Mouse (Mus musculus): ENCODE measurements around the gene Cfap65. TPM values are rescaled to one million over a fixed set of nuclear protein-coding genes. Genes with fewer than 3 reads are reported as not detected.

Gene Cfap65
- total RNA-seq, 2 experiments from 2014 or later = not detected

- DNase-seq = no peak
Observed at GRCm38 (mm10) chr1:74882055-74882734, 53.2 kb downstream of the Cfap65 start.

- peak; percentile 73 for DNase-seq
Observed at GRCm38 (mm10) chr1:74880785-74881360, 54.5 kb downstream of the Cfap65 start.

GRCm38 (mm10) chr1:74877199-74877598, 58.2 kb downstream of the Cfap65 start:
- no peak for DNase-seq

- no peak for DNase-seq
Observed at GRCm38 (mm10) chr1:74872218-74872617, 63.2 kb downstream of the Cfap65 start.

- DNase-seq = no peak
Observed at GRCm38 (mm10) chr1:74861783-74862182, 73.6 kb downstream of the Cfap65 start.

- DNase-seq = no peak
Observed at GRCm38 (mm10) chr1:74859223-74859984, 76.0 kb downstream of the Cfap65 start.

- no peak for DNase-seq
Observed at GRCm38 (mm10) chr1:74858805-74859204, 76.6 kb downstream of the Cfap65 start.

GRCm38 (mm10) chr1:74858171-74858719, 77.2 kb downstream of the Cfap65 start:
- peak; percentile 81 for DNase-seq

- DNase-seq = no peak
Observed at GRCm38 (mm10) chr1:74857677-74858076, 77.7 kb downstream of the Cfap65 start.

- peak; percentile 8 for DNase-seq
Observed at GRCm38 (mm10) chr1:74857201-74857600, 78.2 kb downstream of the Cfap65 start.

GRCm38 (mm10) chr1:74856791-74857190, 78.6 kb downstream of the Cfap65 start:
- no peak for DNase-seq

- no peak for DNase-seq
Observed at GRCm38 (mm10) chr1:74856439-74856720, 79.0 kb downstream of the Cfap65 start.

- DNase-seq = no peak
Observed at GRCm38 (mm10) chr1:74855651-74856438, 79.6 kb downstream of the Cfap65 start.

- DNase-seq = peak; percentile 13
Observed at GRCm38 (mm10) chr1:74855156-74855555, 80.2 kb downstream of the Cfap65 start.

GRCm38 (mm10) chr1:74854306-74855056, 80.9 kb downstream of the Cfap65 start, which contains the start of gene Cdk5r2:
Cdk5r2 (plus strand) TSS chr1:74854934.
- DNase-seq = peak; percentile 78

Small RNAs within 50 kb of the gene (microRNA-seq; reads per million reads assigned to microRNA genes)
- 6.6 to 26.8 reads per million in 2 experiments for gene Mir375

Other genes with a start within 250 kb of the Cfap65 start
- 1 to 10 TPM; 5.4 to 6.3 TPM for gene Cyp27a1, start 222.0 kb downstream of the Cfap65 start, total RNA-seq (2021)
- 1 to 10 TPM; 3.7 to 4.1 TPM for gene Prkag3, start 186.4 kb downstream of the Cfap65 start, total RNA-seq (2021)
- under 1 TPM; 0.12 to 0.20 TPM for gene Wnt6, start 163.7 kb downstream of the Cfap65 start, total RNA-seq (2021)
- not detected for gene Wnt10a, start 144.1 kb downstream of the Cfap65 start, total RNA-seq (2021)
- not detected for gene Cdk5r2, start 80.7 kb downstream of the Cfap65 start, total RNA-seq (2021)
- not detected for gene Fev, start 50.2 kb downstream of the Cfap65 start, total RNA-seq (2021)
- not detected for gene Cryba2, start 42.5 kb downstream of the Cfap65 start, total RNA-seq (2021)
- under 1 TPM; 0.18 to 0.26 TPM for gene Ihh, start 16.1 kb upstream of the Cfap65 start, total RNA-seq (2021)
- gene Nhej1, start 189.6 kb upstream of the Cfap65 start, total RNA-seq (2021) = 1 to 10 TPM; 2.3 to 3.1 TPM
- gene Slc23a3, start 198.3 kb upstream of the Cfap65 start, total RNA-seq (2021) = 1 to 10 TPM; 1.2 to 1.3 TPM
- 10 to 100 TPM; 27.9 to 35.0 TPM for gene Cnppd1, start 207.1 kb upstream of the Cfap65 start, total RNA-seq (2021)
- 10 to 100 TPM; 34.1 to 37.5 TPM for gene Retreg2, start 207.2 kb upstream of the Cfap65 start, total RNA-seq (2021)
- 10 to 100 TPM; 17.3 to 20.6 TPM for gene Zfand2b, start 233.0 kb upstream of the Cfap65 start, total RNA-seq (2021)
- gene Abcb6, start 244.8 kb upstream of the Cfap65 start, total RNA-seq (2021) = 10 to 100 TPM; 20.0 to 24.1 TPM

Measured in heart, postnatal 4 days (tissue).